Mouse (Mus musculus): Measurements from ENCODE around the gene Itgb3bp. TPM values are rescaled to one million over a fixed set of nuclear protein-coding genes. Genes with fewer than 3 reads are reported as not detected.

The Itgb3bp gene
- total RNA-seq (2021): 1 to 10 TPM; 5.6 to 6.4 TPM
- long read RNA-seq, experiment 1, partial matches to known transcripts: 0 of 9 reads
- long read RNA-seq, experiment 1, other reads (novel, unspliced or antisense): 5 of 9 reads
- long read RNA-seq, experiment 2, partial matches to known transcripts: 0 of 6 reads
- long read RNA-seq, experiment 2, other reads (novel, unspliced or antisense): 3 of 6 reads

- peak; percentile 87 to 90 for DNase-seq
These were observed at the start of gene Itgb3bp for GRCm38 (mm10) chr4:99929613-99930517. Itgb3bp (minus strand) TSS chr4:99929813.

GRCm38 (mm10) chr4:99979326-99979725 is 49.7 kb upstream of the Itgb3bp start:
- no peak for DNase-seq

GRCm38 (mm10) chr4:99974375-99974774 is 44.8 kb upstream of the Itgb3bp start:
- no peak for DNase-seq

GRCm38 (mm10) chr4:99973931-99974330 is 44.3 kb upstream of the Itgb3bp start:
- peak; percentile 57 to 70 for DNase-seq

- DNase-seq: no peak
These were observed 43.3 kb upstream of the Itgb3bp start for GRCm38 (mm10) chr4:99972886-99973285.

- DNase-seq: peak; percentile 44 to 56
These were observed 40.5 kb upstream of the Itgb3bp start for GRCm38 (mm10) chr4:99970097-99970496.

GRCm38 (mm10) chr4:99969328-99969727 is 39.7 kb upstream of the Itgb3bp start:
- DNase-seq: peak; percentile 60 to 76

- no peak for DNase-seq
These were observed 36.9 kb upstream of the Itgb3bp start for GRCm38 (mm10) chr4:99966555-99966954.

GRCm38 (mm10) chr4:99959308-99959707 is 29.7 kb upstream of the Itgb3bp start:
- DNase-seq: no peak

- DNase-seq: no peak
These were observed 28.6 kb upstream of the Itgb3bp start for GRCm38 (mm10) chr4:99958084-99958815.

GRCm38 (mm10) chr4:99957186-99957585 is 27.6 kb upstream of the Itgb3bp start:
- no peak for DNase-seq

- DNase-seq: no peak
These were observed 25.8 kb upstream of the Itgb3bp start for GRCm38 (mm10) chr4:99955396-99955795.

GRCm38 (mm10) chr4:99953904-99954303 is 24.3 kb upstream of the Itgb3bp start:
- no peak for DNase-seq

GRCm38 (mm10) chr4:99947896-99948295 is 18.3 kb upstream of the Itgb3bp start:
- DNase-seq: no peak

GRCm38 (mm10) chr4:99947192-99947591 is 17.6 kb upstream of the Itgb3bp start:
- DNase-seq: no peak

- no peak for DNase-seq
These were observed 16.9 kb upstream of the Itgb3bp start for GRCm38 (mm10) chr4:99946516-99946915.

- no peak for DNase-seq
These were observed 15.4 kb upstream of the Itgb3bp start for GRCm38 (mm10) chr4:99945011-99945410.

GRCm38 (mm10) chr4:99944606-99945005 is 15.0 kb upstream of the Itgb3bp start:
- no peak for DNase-seq

GRCm38 (mm10) chr4:99941655-99942414 is 12.2 kb upstream of the Itgb3bp start:
- peak; percentile 68 to 70 for DNase-seq

GRCm38 (mm10) chr4:99939711-99940505 is 10.3 kb upstream of the Itgb3bp start:
- DNase-seq: peak in 1 of 2 experiments; percentile 42

GRCm38 (mm10) chr4:99936278-99936677 is 6.7 kb upstream of the Itgb3bp start:
- no peak for DNase-seq

Data from heart, adult 18-20 months (tissue).